Mouse (Mus musculus) ES-E14 (cell line): ENCODE data around the gene Dennd6b. TPM values are rescaled to one million over a fixed set of nuclear protein-coding genes. Genes with fewer than 3 reads are reported as not detected.
A peak's percentile ranks its signal among the peaks of the same experiment; 100 is the strongest.

Source experiments
- DNase-seq: peaks from one replicate; pipeline ENCODE4 v3.0.0-alpha.2; 2013; ENCODE audit warnings: low read depth, low spot score
- H3K27ac ChIP-seq: 2 replicates; pipeline ENCODE4 v1.5.1; 2012; ENCODE audit warnings: low read depth, mild to moderate bottlenecking, low read length, moderate library complexity, mixed read lengths; ENCODE audit not compliant: poor library complexity, insufficient read depth, severe bottlenecking
- H3K36me3 ChIP-seq: 2 replicates; pipeline ENCODE4 v1.6.1; 2012; ENCODE audit warnings: mild to moderate bottlenecking, low read length, moderate library complexity, mixed read lengths; ENCODE audit not compliant: control insufficient read depth, poor library complexity, insufficient read depth, severe bottlenecking
- H3K4me1 ChIP-seq, 2 experiments: fragments of 150-350 bp in 1 of 2; sonication (generic) in 1 of 2; 2 replicates each; pipeline ENCODE4 v1.6.1; 2012; ENCODE audit warnings: low read length in 2 of 2, mild to moderate bottlenecking in 1 of 2, mixed read lengths in 1 of 2; ENCODE audit not compliant: control insufficient read depth in 2 of 2, insufficient read depth in 2 of 2, poor library complexity in 1 of 2
- H3K4me3 ChIP-seq, 2 experiments: fragments of 150-350 bp in 1 of 2; sonication (generic) in 1 of 2; 2 replicates each; pipeline ENCODE4 v1.5.1; 2012; ENCODE audit warnings: low read length in 2 of 2, low read depth in 1 of 2, mild to moderate bottlenecking in 1 of 2, mixed read lengths in 1 of 2; ENCODE audit not compliant: insufficient read depth in 1 of 2, poor library complexity in 1 of 2, severe bottlenecking in 1 of 2
- H3K9ac ChIP-seq: 2 replicates; pipeline ENCODE4 v1.6.1; 2012; ENCODE audit warnings: low read depth, mild to moderate bottlenecking, low read length, mixed read lengths; ENCODE audit not compliant: poor library complexity, insufficient read depth, severe bottlenecking
- H3K9me3 ChIP-seq: fragments of 150-350 bp; sonication (generic); 2 replicates; pipeline ENCODE4 v1.6.1; 2012; ENCODE audit warnings: low read depth, mild to moderate bottlenecking, low read length; ENCODE audit not compliant: control insufficient read depth, insufficient read depth
- CHD2 ChIP-seq: IDR thresholded peaks from 2 replicates; pipeline ENCODE4 v1.6.1; 2014; ENCODE audit warnings: mild to moderate bottlenecking, low read depth, low read length, inconsistent platforms
- HCFC1 ChIP-seq: IDR thresholded peaks from 2 replicates; pipeline ENCODE4 v1.6.1; 2012; ENCODE audit warnings: low read length, inconsistent platforms, borderline replicate concordance; ENCODE audit not compliant: insufficient read depth
- MAFK ChIP-seq: IDR thresholded peaks from 2 replicates; pipeline ENCODE4 v1.6.1; 2014; ENCODE audit warnings: mild to moderate bottlenecking, low read depth, low read length, inconsistent platforms; ENCODE audit not compliant: insufficient read depth
- ZC3H11A ChIP-seq: IDR thresholded peaks from 2 replicates; pipeline ENCODE4 v1.6.1; 2012; ENCODE audit warnings: low read depth, mild to moderate bottlenecking, inconsistent platforms, low read length, borderline replicate concordance
- ZNF384 ChIP-seq: IDR thresholded peaks from 2 replicates; pipeline ENCODE4 v1.6.1; 2012; ENCODE audit warnings: low read depth, low read length, inconsistent platforms
- in situ Hi-C, 2 experiments: fragments of 600-800 bp; cut with MboI; formaldehyde crosslinking; loops; one replicate each; pipeline ENCODE4 v1.15.1; 2025; ENCODE audit warnings: low sequenced_read_pairs in 2 of 2, inconsistent platforms in 1 of 2; ENCODE audit not compliant: unreplicated experiment in 2 of 2
- total RNA-seq: library from RNA; depleted of rRNA; stranded (reverse); fragments of 300-350 nt; gene quantifications from 2 replicates; pipeline ENCODE4 v1.2.3, GENCODE M21; 2012

The Dennd6b gene
- total RNA-seq, 1 experiment, result 14.4 TPM

GRCm38 (mm10) chr15:89211716-89212461 is 15.6 kb upstream of the Dennd6b start:
- peaks cover 0 to 10% of the 10 kb centered on the region in 2 experiments; a peak in 2 of 4 replicates for H3K4me1 ChIP-seq
- TF ChIP-seq ZNF384, result peak; percentile 48; the same call in 1 of the 2 replicates
- no peak for TF ChIP-seq ZC3H11A
- H3K9me3 ChIP-seq, result no peaks in the 10 kb centered on the region
- peak overlapping the region; percentile 29; the same call in 1 of the 2 replicates for H3K27ac ChIP-seq
- H3K4me3 ChIP-seq, result peak overlapping the region; percentile 94 to 99
- no peak for DNase-seq
- in situ Hi-C loops, result no loop called here
- no peaks in the 10 kb centered on the region; the same call in 1 of the 2 replicates for H3K36me3 ChIP-seq
- peak overlapping the region; percentile 93 for H3K9ac ChIP-seq

GRCm38 (mm10) chr15:89210915-89211715 is 14.8 kb upstream of the Dennd6b start, which contains the start of gene Ppp6r2:
Gene Ppp6r2 (plus strand): TSS chr15:89211553.
- Histone ChIP-seq H3K9ac (peak within 1 kb of the TSS; percentile 93), H3K36me3 (no peaks in the 10 kb centered on the region; the same call in 1 of the 2 replicates), H3K4me1 (peaks cover 0 to 10% of the 10 kb centered on the region in 2 experiments; a peak in 2 of 4 replicates), H3K9me3 (no peaks in the 10 kb centered on the region), H3K4me3 (peak within 1 kb of the TSS; percentile 94 to 99), H3K27ac (peak within 1 kb of the TSS; percentile 29; the same call in 1 of the 2 replicates)
- TF ChIP-seq MAFK (0 out of 2 replicates have a peak, but pooled peaks have one; percentile 6), ZNF384 (peak; percentile 83), HCFC1 (no peak)
- in situ Hi-C loops, result no loop called here
- peak; percentile 65 for DNase-seq

- Histone ChIP-seq H3K9ac (no peak overlapping the region; the same call in 1 of the 2 replicates), H3K4me1 (peaks cover 0 to 10% of the 10 kb centered on the region in 2 experiments; a peak in 2 of 4 replicates), H3K9me3 (no peaks in the 10 kb centered on the region), H3K36me3 (no peaks in the 10 kb centered on the region; the same call in 1 of the 2 replicates), H3K27ac (peak overlapping the region; percentile 59), H3K4me3 (peak overlapping the region in 1 of 2 experiments; percentile 99; a peak in 2 of 4 replicates)
- TF ChIP-seq ZC3H11A, result no peak; the same call in 1 of the 2 replicates
- TF ChIP-seq CHD2, result no peak
- peak; percentile 97 for TF ChIP-seq ZNF384
- TF ChIP-seq HCFC1, result no peak
- no peak for TF ChIP-seq MAFK
- DNase-seq, result peak; percentile 77
- in situ Hi-C loops, result no loop called here
Measured at GRCm38 (mm10) chr15:89209886-89210761, 13.8 kb upstream of the Dennd6b start.

GRCm38 (mm10) chr15:89207457-89207856 is 11.2 kb upstream of the Dennd6b start:
- Histone ChIP-seq H3K4me1 (peaks cover 0 to 8% of the 10 kb centered on the region in 2 experiments; a peak in 2 of 4 replicates), H3K9ac (no peak overlapping the region), H3K4me3 (no peak overlapping the region), H3K9me3 (no peaks in the 10 kb centered on the region), H3K36me3 (no peaks in the 10 kb centered on the region), H3K27ac (no peak overlapping the region)
- no peak for TF ChIP-seq CHD2
- TF ChIP-seq HCFC1, result no peak
- TF ChIP-seq MAFK, result no peak
- TF ChIP-seq ZC3H11A, result no peak
- TF ChIP-seq ZNF384, result no peak
- DNase-seq, result no peak
- in situ Hi-C loops, result no loop called here
